Mouse (Mus musculus): ENCODE measurements around the gene Snx20. TPM values are rescaled to one million over a fixed set of nuclear protein-coding genes. Genes with fewer than 3 reads are reported as not detected.

Gene Snx20
- polyA plus RNA-seq, 1 experiment = 0.90 TPM

DNA sequence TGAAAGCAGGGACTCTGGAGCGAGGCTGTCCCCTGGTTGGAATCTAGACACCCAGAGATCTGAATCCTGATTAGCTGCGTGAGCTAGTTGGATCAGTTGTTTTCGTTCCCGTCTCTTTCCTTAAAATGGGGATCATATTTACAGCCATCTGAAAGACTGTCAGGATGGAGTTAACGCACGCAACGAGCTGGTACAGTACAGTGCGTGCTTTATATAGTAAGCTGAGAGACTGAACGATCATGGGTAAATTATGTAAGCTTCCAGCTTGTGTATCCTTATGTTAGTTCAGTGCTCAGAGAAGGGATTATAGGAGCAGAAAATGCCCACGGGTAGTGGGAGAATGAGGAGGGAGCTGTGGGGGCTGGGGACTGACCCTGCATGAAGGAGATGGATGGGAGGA lies 35.6 kb upstream of the Snx20 start:
- no peaks in the 10 kb centered on the region for H3K27me3 ChIP-seq (ENCODE audit: control insufficient read depth, insufficient read depth, low read length)
- DNase-seq = no peak
- 91% methylated on average over 10 of the region's 10 CpGs for WGBS

DNA sequence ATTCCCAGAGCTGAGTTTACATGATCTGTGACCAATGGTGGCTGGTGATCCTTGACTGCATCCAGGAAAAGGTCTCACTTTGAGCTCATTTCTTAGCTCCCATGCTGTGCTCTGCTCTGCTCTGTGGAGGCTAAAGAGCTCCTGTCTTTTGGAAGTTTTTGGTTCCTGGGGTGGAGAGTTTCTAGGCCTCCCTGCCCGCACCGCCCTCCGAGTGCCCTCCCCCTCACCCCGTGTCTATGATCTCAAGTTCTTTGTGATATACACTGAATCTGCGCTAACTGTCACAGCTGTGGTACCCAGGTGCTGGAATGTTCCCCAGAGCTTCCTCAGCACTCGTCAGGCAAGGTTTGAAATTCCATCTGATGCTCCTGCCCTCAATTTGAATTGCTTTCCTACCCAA lies 34.9 kb upstream of the Snx20 start:
- no peak for DNase-seq
- Histone ChIP-seq H3K4me3 (replicated peaks; ENCODE audit: insufficient read depth, low read depth, low read length) (no peak overlapping the region), H3K27ac (ENCODE audit: insufficient read depth, low read length) (no peak overlapping the region), H3K4me1 (ENCODE audit: control insufficient read depth, insufficient read depth, low read length) (no peaks in the 10 kb centered on the region), H3K27me3 (ENCODE audit: control insufficient read depth, insufficient read depth, low read length) (no peaks in the 10 kb centered on the region)
- TF ChIP-seq CTCF (IDR thresholded peaks at IDR 0.05; ENCODE audit: borderline replicate concordance, insufficient read depth, low read depth, low read length) = no peak
- TF ChIP-seq POLR2A (IDR thresholded peaks at IDR 0.05; ENCODE audit: borderline replicate concordance, insufficient read depth, low read length) = no peak
- 80% methylated on average over 6 of the region's 6 CpGs for WGBS

More for the DNA sequence above, 35.6 kb upstream of the Snx20 start:
- Histone ChIP-seq H3K4me1 (ENCODE audit: control insufficient read depth, insufficient read depth, low read length) (no peaks in the 10 kb centered on the region), H3K4me3 (replicated peaks; ENCODE audit: insufficient read depth, low read depth, low read length) (no peak overlapping the region), H3K27ac (ENCODE audit: insufficient read depth, low read length) (no peak overlapping the region)
- no peak for TF ChIP-seq CTCF (IDR thresholded peaks at IDR 0.05; ENCODE audit: borderline replicate concordance, insufficient read depth, low read depth, low read length)
- TF ChIP-seq POLR2A (IDR thresholded peaks at IDR 0.05; ENCODE audit: borderline replicate concordance, insufficient read depth, low read length) = no peak

DNA sequence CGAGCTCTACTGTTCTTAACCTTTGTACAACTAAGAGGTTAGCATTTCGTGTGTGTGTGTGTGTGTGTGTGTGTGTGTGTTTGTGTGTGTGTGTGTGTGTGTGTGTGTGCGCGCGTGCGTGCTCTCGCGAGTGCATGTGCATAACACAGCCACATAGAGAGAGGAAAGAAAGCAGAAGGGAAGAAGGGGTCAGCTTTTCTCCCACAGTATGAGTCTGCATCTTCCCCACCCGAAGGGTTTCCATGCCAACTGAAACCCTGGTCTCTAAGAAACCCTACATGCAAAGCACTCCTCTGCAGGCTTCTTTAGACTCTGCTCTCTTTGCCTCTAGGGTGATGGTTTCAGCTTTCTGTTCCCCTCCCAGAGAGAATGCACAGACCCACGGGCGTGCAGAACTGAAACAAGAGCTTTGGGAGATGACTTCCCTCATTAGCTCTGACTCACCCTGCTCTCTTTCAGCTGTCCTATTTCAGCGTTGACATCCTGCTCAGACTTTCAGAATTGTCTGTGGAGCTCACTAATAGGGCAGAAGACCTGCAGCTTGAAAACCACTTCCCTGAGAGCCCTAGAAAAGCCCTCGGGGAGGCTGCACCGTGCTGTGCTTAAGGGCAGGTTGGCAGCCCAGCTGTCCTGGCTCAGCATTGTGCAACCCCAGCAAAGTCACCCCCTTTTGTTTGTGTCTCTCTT lies 32.6 kb upstream of the Snx20 start:
- DNase-seq = no peak
- 47% methylated on average over 14 of the region's 14 CpGs for WGBS
- Histone ChIP-seq H3K27me3 (ENCODE audit: control insufficient read depth, insufficient read depth, low read length) (no peaks in the 10 kb centered on the region), H3K27ac (ENCODE audit: insufficient read depth, low read length) (no peak overlapping the region), H3K4me3 (replicated peaks; ENCODE audit: insufficient read depth, low read depth, low read length) (no peak overlapping the region), H3K4me1 (ENCODE audit: control insufficient read depth, insufficient read depth, low read length) (peaks cover 11% of the 10 kb centered on the region)
- TF ChIP-seq POLR2A (IDR thresholded peaks at IDR 0.05; ENCODE audit: borderline replicate concordance, insufficient read depth, low read length) (no peak), CTCF (IDR thresholded peaks at IDR 0.05; ENCODE audit: borderline replicate concordance, insufficient read depth, low read depth, low read length) (no peak)

DNA sequence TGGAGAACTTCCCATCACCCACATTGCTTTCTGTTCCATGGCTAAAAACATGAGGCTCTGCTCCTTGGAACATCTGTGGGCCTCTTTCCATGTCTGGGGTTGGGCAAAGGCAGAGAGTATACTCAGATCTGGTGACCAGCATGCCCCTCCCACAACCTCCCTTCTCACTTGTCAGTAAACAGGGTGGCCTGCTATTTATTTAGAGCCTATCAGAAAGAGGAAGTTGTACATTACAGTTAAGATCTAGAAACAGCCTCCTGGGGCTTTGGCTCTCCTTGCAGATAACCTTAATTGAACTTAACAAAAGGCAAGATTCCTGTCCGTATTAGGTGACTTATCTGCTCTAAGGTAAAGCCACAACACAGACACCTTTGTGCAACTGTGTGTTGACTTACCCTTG lies 30.5 kb upstream of the Snx20 start:
- no peaks in the 10 kb centered on the region for H3K27me3 ChIP-seq (ENCODE audit: control insufficient read depth, insufficient read depth, low read length)
- 94% methylated on average over 1 of the region's 1 CpGs for WGBS
- DNase-seq = no peak

DNA sequence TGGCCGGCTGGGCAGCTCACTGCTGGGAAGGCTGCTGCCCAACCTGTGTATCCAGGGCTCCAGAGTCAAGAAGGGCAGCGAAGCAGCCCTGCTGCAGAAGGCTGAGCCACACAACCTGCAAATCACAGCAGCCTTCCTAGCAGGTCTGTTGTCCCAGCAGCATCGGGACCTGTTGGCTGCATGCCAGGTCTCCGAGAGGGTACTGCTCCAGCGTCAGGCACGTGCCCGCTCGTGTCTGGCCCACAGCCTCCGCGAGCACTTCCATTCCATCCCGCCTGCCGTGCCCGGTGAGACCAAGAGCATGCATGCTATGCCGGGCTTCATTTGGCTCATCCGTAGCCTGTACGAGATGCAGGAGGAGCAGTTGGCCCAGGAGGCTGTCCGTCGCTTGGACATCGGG lies 29.0 kb upstream of the Snx20 start:
- WGBS = 10% methylated on average over 19 of the region's 19 CpGs
- Histone ChIP-seq H3K4me1 (ENCODE audit: control insufficient read depth, insufficient read depth, low read length) (peaks cover 11% of the 10 kb centered on the region), H3K27ac (ENCODE audit: insufficient read depth, low read length) (no peak overlapping the region), H3K4me3 (replicated peaks; ENCODE audit: insufficient read depth, low read depth, low read length) (peak overlapping the region; percentile 32), H3K27me3 (ENCODE audit: control insufficient read depth, insufficient read depth, low read length) (no peaks in the 10 kb centered on the region)
- no peak for TF ChIP-seq CTCF (IDR thresholded peaks at IDR 0.05; ENCODE audit: borderline replicate concordance, insufficient read depth, low read depth, low read length)
- DNase-seq = peak; percentile 70 to 73

More for the DNA sequence above, 30.5 kb upstream of the Snx20 start:
- TF ChIP-seq CTCF (IDR thresholded peaks at IDR 0.05; ENCODE audit: borderline replicate concordance, insufficient read depth, low read depth, low read length) (no peak), POLR2A (IDR thresholded peaks at IDR 0.05; ENCODE audit: borderline replicate concordance, insufficient read depth, low read length) (no peak)
- H3K4me3 ChIP-seq (replicated peaks; ENCODE audit: insufficient read depth, low read depth, low read length) = no peak overlapping the region
- H3K27ac ChIP-seq (ENCODE audit: insufficient read depth, low read length) = no peak overlapping the region
- peaks cover 11% of the 10 kb centered on the region for H3K4me1 ChIP-seq (ENCODE audit: control insufficient read depth, insufficient read depth, low read length)

DNA sequence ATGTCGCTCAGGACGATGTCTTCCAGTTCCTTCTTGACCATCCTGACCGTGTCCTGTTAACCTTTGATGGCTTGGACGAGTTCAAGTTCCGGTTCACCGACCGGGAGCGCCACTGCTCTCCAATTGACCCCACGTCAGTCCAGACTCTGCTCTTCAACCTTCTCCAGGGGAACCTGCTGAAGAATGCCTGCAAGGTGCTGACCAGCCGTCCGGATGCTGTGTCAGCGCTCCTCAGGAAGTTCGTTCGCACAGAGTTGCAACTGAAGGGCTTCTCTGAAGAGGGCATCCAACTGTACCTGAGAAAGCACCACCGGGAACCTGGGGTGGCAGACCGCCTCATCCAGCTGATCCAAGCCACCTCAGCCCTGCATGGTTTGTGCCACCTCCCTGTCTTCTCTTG lies 28.2 kb upstream of the Snx20 start:
- DNase-seq = no peak
- H3K4me1 ChIP-seq (ENCODE audit: control insufficient read depth, insufficient read depth, low read length) = peaks cover 11% of the 10 kb centered on the region
- 64% methylated on average over 16 of the region's 16 CpGs for WGBS
- no peaks in the 10 kb centered on the region for H3K27me3 ChIP-seq (ENCODE audit: control insufficient read depth, insufficient read depth, low read length)
- H3K27ac ChIP-seq (ENCODE audit: insufficient read depth, low read length) = no peak overlapping the region
- H3K4me3 ChIP-seq (replicated peaks; ENCODE audit: insufficient read depth, low read depth, low read length) = no peak overlapping the region
- TF ChIP-seq POLR2A (IDR thresholded peaks at IDR 0.05; ENCODE audit: borderline replicate concordance, insufficient read depth, low read length) = no peak
- no peak for TF ChIP-seq CTCF (IDR thresholded peaks at IDR 0.05; ENCODE audit: borderline replicate concordance, insufficient read depth, low read depth, low read length)

DNA sequence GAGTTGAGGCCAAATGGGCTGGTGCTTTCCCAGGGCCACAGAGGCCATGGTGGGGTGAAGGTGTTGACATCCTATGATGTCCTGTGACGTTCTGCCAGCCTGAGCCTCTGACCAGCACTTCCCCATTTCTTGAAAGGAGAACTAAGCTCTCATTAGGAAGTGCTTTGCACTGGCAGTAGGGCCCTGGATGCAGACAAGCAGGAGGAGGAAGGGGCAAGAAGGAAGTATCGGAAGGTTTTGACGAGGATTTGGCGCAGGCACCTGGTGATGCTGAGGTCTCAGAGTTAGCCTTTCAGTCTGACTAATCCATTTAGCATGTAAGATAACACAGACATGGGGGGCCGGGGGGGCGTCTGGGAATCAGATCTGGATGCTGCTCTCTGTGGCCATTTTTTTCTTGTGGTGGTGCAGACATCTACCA lies 26.5 kb upstream of the Snx20 start:
- 94% methylated on average over 6 of the region's 6 CpGs for WGBS
- Histone ChIP-seq H3K27ac (ENCODE audit: insufficient read depth, low read length) (no peak overlapping the region), H3K4me1 (ENCODE audit: control insufficient read depth, insufficient read depth, low read length) (peaks cover 11% of the 10 kb centered on the region), H3K27me3 (ENCODE audit: control insufficient read depth, insufficient read depth, low read length) (no peaks in the 10 kb centered on the region), H3K4me3 (replicated peaks; ENCODE audit: insufficient read depth, low read depth, low read length) (no peak overlapping the region)
- DNase-seq = no peak
- TF ChIP-seq POLR2A (IDR thresholded peaks at IDR 0.05; ENCODE audit: borderline replicate concordance, insufficient read depth, low read length) (no peak), CTCF (IDR thresholded peaks at IDR 0.05; ENCODE audit: borderline replicate concordance, insufficient read depth, low read depth, low read length) (no peak)

DNA sequence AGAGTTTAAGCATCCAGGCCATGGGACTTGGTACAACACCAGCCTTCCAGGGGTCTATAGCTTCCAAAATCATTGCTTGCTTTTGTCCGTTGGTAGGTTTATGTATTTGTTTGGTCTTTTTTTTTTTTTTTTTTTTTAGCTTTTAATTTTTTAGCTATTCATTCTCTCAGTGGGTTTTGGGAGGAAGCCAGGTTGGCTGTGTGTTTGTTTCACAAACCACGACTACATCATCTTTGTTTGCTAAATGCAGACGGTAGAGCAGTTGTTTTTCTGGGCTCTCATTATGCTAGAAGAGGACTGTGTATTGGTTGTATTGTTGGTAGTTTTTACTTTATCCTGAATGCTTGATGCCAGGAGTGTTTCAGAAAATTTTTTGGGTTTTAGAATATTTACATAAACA lies 23.9 kb upstream of the Snx20 start:
- 54% methylated on average over 3 of the region's 3 CpGs for WGBS
- H3K4me1 ChIP-seq (ENCODE audit: control insufficient read depth, insufficient read depth, low read length) = peaks cover 8% of the 10 kb centered on the region
- no peak overlapping the region for H3K27ac ChIP-seq (ENCODE audit: insufficient read depth, low read length)
- DNase-seq = no peak
- TF ChIP-seq POLR2A (IDR thresholded peaks at IDR 0.05; ENCODE audit: borderline replicate concordance, insufficient read depth, low read length) = no peak
- no peak for TF ChIP-seq CTCF (IDR thresholded peaks at IDR 0.05; ENCODE audit: borderline replicate concordance, insufficient read depth, low read depth, low read length)
- H3K27me3 ChIP-seq (ENCODE audit: control insufficient read depth, insufficient read depth, low read length) = no peaks in the 10 kb centered on the region
- no peak overlapping the region for H3K4me3 ChIP-seq (replicated peaks; ENCODE audit: insufficient read depth, low read depth, low read length)
